Mouse (Mus musculus) heart, embryonic 14.5 days (tissue): ENCODE data around the gene Olfr125. TPM values are rescaled to one million over a fixed set of nuclear protein-coding genes. Genes with fewer than 3 reads are reported as not detected.

Experiments used
- polyA plus RNA-seq: library from polyadenylated mRNA; unstranded; fragments of >200 nt; fragmentation: Nextera tagmentation; extraction: Ambion mirVana; gene quantifications from 2 replicates; pipeline ENCODE4 v1.2.1, GENCODE M21; 2014

Gene Olfr125
- polyA plus RNA-seq, 1 experiment from 2014 or later: not detected

Other genes with a start within 250 kb of the Olfr125 start
- not detected in 2 replicates for gene Olfr114, start 240.2 kb upstream of the Olfr125 start, polyA plus RNA-seq
- gene Olfr115, start 205.8 kb upstream of the Olfr125 start, polyA plus RNA-seq: not detected in 2 replicates
- gene Olfr116, start 205.8 kb upstream of the Olfr125 start, polyA plus RNA-seq: not detected in 2 replicates
- gene Olfr117, start 169.2 kb upstream of the Olfr125 start, polyA plus RNA-seq: not detected in 2 replicates
- not detected in 2 replicates for gene Olfr118, start 166.0 kb upstream of the Olfr125 start, polyA plus RNA-seq
- gene Olfr119, start 136.4 kb upstream of the Olfr125 start, polyA plus RNA-seq: not detected in 2 replicates
- not detected in 2 replicates for gene Olfr120, start 111.1 kb upstream of the Olfr125 start, polyA plus RNA-seq
- gene Olfr121, start 84.1 kb upstream of the Olfr125 start, polyA plus RNA-seq: not detected in 2 replicates
- not detected in 2 replicates for gene Olfr122, start 64.3 kb upstream of the Olfr125 start, polyA plus RNA-seq
- not detected in 2 replicates for gene Olfr123, start 39.4 kb upstream of the Olfr125 start, polyA plus RNA-seq
- not detected in 2 replicates for gene Olfr124, start 33.1 kb upstream of the Olfr125 start, polyA plus RNA-seq
- gene Olfr126, start 14.5 kb downstream of the Olfr125 start, polyA plus RNA-seq: not detected in 2 replicates
- gene Olfr127, start 67.5 kb downstream of the Olfr125 start, polyA plus RNA-seq: not detected in 2 replicates
- not detected in 2 replicates for gene Olfr128, start 87.6 kb downstream of the Olfr125 start, polyA plus RNA-seq
- not detected in 2 replicates for gene Olfr761, start 120.1 kb downstream of the Olfr125 start, polyA plus RNA-seq
- not detected in 2 replicates for gene Olfr129, start 227.1 kb downstream of the Olfr125 start, polyA plus RNA-seq
- gene Olfr130, start 231.0 kb downstream of the Olfr125 start, polyA plus RNA-seq: not detected in 2 replicates